Mouse (Mus musculus): ENCODE results near the gene Rgs16.

Gene Rgs16

GRCm38 (mm10) chr1:153721565-153722310 lies 18.4 kb upstream of the Rgs16 start:
- no peak for DNase-seq

- DNase-seq = no peak
These were observed 16.7 kb upstream of the Rgs16 start for GRCm38 (mm10) chr1:153723426-153723825.

GRCm38 (mm10) chr1:153726636-153727035 lies 13.5 kb upstream of the Rgs16 start:
- DNase-seq = no peak

- DNase-seq = no peak
These were observed 10.3 kb upstream of the Rgs16 start for GRCm38 (mm10) chr1:153729806-153730205.

- DNase-seq = no peak
These were observed 9.5 kb upstream of the Rgs16 start for GRCm38 (mm10) chr1:153730671-153731070.

GRCm38 (mm10) chr1:153733181-153733580 lies 7.0 kb upstream of the Rgs16 start:
- DNase-seq = no peak

GRCm38 (mm10) chr1:153734866-153735265 lies 5.3 kb upstream of the Rgs16 start:
- DNase-seq = no peak

GRCm38 (mm10) chr1:153736096-153736495 lies 4.1 kb upstream of the Rgs16 start:
- DNase-seq = no peak

- DNase-seq = no peak
These were observed 2.8 kb upstream of the Rgs16 start for GRCm38 (mm10) chr1:153737101-153738085.

GRCm38 (mm10) chr1:153739437-153740015 lies 623 bp upstream of the Rgs16 start:
- DNase-seq = no peak

GRCm38 (mm10) chr1:153740775-153741400 lies 739 bp downstream of the Rgs16 start:
- no peak for DNase-seq

- DNase-seq = no peak
These were observed 1.6 kb downstream of the Rgs16 start for GRCm38 (mm10) chr1:153741551-153742316.

- DNase-seq = peak; percentile 94
These were observed 2.4 kb downstream of the Rgs16 start for GRCm38 (mm10) chr1:153742374-153743155.

- DNase-seq = no peak
These were observed 6.0 kb downstream of the Rgs16 start for GRCm38 (mm10) chr1:153746119-153746670.

- peak; percentile 74 for DNase-seq
These were observed 6.6 kb downstream of the Rgs16 start for GRCm38 (mm10) chr1:153746728-153747127.

- DNase-seq = no peak
These were observed 7.8 kb downstream of the Rgs16 start for GRCm38 (mm10) chr1:153747861-153748530.

- DNase-seq = peak; percentile 46
These were observed 8.4 kb downstream of the Rgs16 start for GRCm38 (mm10) chr1:153748549-153748948.

GRCm38 (mm10) chr1:153749211-153749801 lies 9.2 kb downstream of the Rgs16 start, which contains the start of gene Rnasel:
Gene Rnasel (plus strand): TSS chr1:153749426.
- DNase-seq = peak; percentile 73

GRCm38 (mm10) chr1:153750054-153750453 lies 9.9 kb downstream of the Rgs16 start:
- no peak for DNase-seq
